Mouse (Mus musculus) retina, adult 2 months (tissue): ENCODE results near the gene H2-Q1.
"Not testable (repeated sequence)": the region's sequence is repeated elsewhere in the genome, so short reads cannot be mapped to it uniquely, and the experiment has no call there.

Experiments used
- DNase-seq: peaks from one replicate; pipeline ENCODE4 v3.0.0-alpha.2; 2012; ENCODE audit warnings: low read depth, low spot score

Gene H2-Q1

GRCm38 (mm10) chr17:35320327-35321081 is at the start of gene H2-Q1:
Gene H2-Q1, plus strand, starts transcription at chr17:35320405.
- no peak for DNase-seq

GRCm38 (mm10) chr17:35272249-35272648 is 48.0 kb upstream of the H2-Q1 start:
- no peak for DNase-seq

GRCm38 (mm10) chr17:35274770-35275169 is 45.4 kb upstream of the H2-Q1 start:
- DNase-seq, result peak; percentile 60

- no peak for DNase-seq
Measured at GRCm38 (mm10) chr17:35276304-35276864, 43.8 kb upstream of the H2-Q1 start.

GRCm38 (mm10) chr17:35278049-35278448 is 42.2 kb upstream of the H2-Q1 start:
- no peak for DNase-seq

- DNase-seq, result no peak
Measured at GRCm38 (mm10) chr17:35278957-35279688, 41.1 kb upstream of the H2-Q1 start.

- no peak for DNase-seq
Measured at GRCm38 (mm10) chr17:35280276-35280675, 39.9 kb upstream of the H2-Q1 start.

GRCm38 (mm10) chr17:35285431-35285830 is 34.8 kb upstream of the H2-Q1 start:
- no peak for DNase-seq

- DNase-seq, result not testable (repeated sequence)
Measured at GRCm38 (mm10) chr17:35295796-35296195, 24.4 kb upstream of the H2-Q1 start.

GRCm38 (mm10) chr17:35300261-35300945 is 19.8 kb upstream of the H2-Q1 start:
- not testable (repeated sequence) for DNase-seq

GRCm38 (mm10) chr17:35301645-35302258 is 18.5 kb upstream of the H2-Q1 start:
- DNase-seq, result peak; percentile 54

GRCm38 (mm10) chr17:35303271-35303670 is 16.9 kb upstream of the H2-Q1 start:
- no peak for DNase-seq

- DNase-seq, result no peak
Measured at GRCm38 (mm10) chr17:35303756-35304350, 16.4 kb upstream of the H2-Q1 start.

GRCm38 (mm10) chr17:35304478-35304877 is 15.7 kb upstream of the H2-Q1 start:
- no peak for DNase-seq

- DNase-seq, result not testable (repeated sequence)
Measured at GRCm38 (mm10) chr17:35304921-35305320, 15.3 kb upstream of the H2-Q1 start.

GRCm38 (mm10) chr17:35318671-35319070 is 1.5 kb upstream of the H2-Q1 start:
- no peak for DNase-seq

- DNase-seq, result not testable (repeated sequence)
Measured at GRCm38 (mm10) chr17:35325124-35325523, 4.9 kb downstream of the H2-Q1 start.

GRCm38 (mm10) chr17:35326000-35326399 is 5.8 kb downstream of the H2-Q1 start:
- not testable (repeated sequence) for DNase-seq

- not testable (repeated sequence) for DNase-seq
Measured at GRCm38 (mm10) chr17:35329714-35330113, 9.5 kb downstream of the H2-Q1 start.

GRCm38 (mm10) chr17:35331546-35331945 is 11.3 kb downstream of the H2-Q1 start:
- DNase-seq, result not testable (repeated sequence)

GRCm38 (mm10) chr17:35342071-35342671 is 22.0 kb downstream of the H2-Q1 start, which contains the start of gene H2-Q2:
Gene H2-Q2, plus strand, starts transcription at chr17:35342242.
- no peak for DNase-seq
